Mouse (Mus musculus): ENCODE results near the gene Cyyr1.
A peak's percentile ranks its signal among the peaks of the same experiment; 100 is the strongest.
"Not testable (repeated sequence)": the region's sequence is repeated elsewhere in the genome, so short reads cannot be mapped to it uniquely, and the experiment has no call there.

Gene Cyyr1

DNA sequence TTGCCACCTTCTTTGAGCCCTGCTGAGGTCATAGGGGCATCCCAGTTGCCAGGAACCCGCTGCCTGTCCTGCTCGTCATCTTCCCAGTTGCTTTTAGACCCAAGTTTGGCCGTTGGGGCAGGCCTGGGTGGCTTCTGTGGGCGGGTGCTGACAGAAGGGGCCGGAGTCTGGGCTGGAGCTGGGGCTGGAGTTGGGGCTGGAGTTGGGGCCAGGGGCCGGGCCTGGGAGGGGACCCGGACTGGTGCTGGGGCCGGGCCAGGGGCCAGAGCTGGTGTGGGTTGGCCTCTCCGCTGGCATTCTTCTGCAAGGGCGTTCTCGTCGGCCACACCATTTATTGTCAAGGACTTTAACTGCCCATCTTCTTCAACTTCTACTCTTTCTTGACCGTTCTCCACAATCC, at the start of gene Cyyr1:
Gene Cyyr1, minus strand, starts transcription at position 101 of the 400 bp plus-strand sequence.
- not testable (repeated sequence) for DNase-seq

DNA sequence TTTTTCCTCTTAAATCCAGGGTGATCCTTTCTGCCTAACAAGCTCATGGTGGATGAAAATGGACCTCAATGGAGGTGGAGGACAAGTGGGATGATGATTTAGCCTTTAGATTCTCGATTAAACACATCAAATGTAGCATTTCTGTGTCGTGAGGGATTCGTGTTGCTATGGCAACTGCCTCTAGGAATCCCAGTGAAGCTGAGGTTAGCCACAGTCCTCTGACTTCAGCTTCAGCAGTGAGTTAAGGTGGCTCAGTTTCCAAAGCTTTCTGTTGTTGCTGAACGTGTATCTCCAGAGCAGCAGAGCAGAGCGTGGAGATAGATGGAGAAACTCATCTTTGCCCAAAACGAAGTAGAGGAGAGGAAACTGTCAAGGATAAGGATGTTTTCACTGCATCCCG, 35.6 kb upstream of the Cyyr1 start:
- no peak for DNase-seq

DNA sequence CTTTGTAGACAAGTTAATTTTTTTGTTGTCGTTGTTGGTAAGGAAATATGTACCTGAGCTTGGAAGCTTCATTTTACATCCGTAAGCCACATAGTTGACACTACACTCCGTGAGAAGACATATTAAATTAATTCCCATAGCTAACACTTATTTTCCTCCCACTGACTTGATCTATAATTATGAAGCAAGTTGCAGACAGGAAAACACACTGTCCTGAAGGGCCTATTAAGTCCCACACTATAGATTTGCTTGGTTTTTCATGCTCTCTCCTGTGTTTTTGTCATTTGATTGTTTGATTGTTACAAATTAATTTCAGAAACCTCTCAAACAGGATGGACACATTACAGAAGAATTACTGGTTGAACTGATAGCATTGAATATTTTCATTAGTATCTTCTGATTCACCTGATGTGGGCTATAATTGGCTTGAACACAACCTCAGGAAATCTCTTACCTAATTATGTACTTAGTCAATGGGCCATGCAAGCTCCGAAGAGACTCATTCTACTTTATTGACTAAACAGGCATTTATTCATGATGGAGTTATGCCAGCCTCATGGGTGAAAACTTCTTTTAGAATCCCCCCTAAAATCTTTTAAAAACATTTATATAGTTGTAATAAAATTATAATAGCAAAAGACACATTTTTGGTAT, 34.5 kb upstream of the Cyyr1 start:
- DNase-seq, result no peak

DNA sequence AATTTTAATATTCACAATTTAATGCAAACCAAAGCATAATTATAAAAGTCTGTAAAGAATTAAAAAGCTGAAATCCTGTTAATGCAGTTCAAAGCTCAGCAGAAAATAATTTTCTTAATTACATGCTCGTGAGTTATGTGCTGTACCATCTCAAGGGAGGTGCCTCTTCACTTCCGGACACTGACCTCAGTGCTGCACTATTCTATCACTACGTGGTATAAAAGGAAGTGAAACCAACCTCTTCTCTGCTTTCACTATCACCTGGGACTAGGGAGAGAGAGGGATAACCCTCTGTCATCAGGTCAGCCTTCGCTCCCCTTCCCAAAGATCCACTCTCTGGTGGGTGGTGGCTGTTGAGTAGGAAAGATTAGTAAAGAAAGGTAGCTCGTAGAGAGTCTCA, 13.3 kb upstream of the Cyyr1 start:
- DNase-seq, result no peak

DNA sequence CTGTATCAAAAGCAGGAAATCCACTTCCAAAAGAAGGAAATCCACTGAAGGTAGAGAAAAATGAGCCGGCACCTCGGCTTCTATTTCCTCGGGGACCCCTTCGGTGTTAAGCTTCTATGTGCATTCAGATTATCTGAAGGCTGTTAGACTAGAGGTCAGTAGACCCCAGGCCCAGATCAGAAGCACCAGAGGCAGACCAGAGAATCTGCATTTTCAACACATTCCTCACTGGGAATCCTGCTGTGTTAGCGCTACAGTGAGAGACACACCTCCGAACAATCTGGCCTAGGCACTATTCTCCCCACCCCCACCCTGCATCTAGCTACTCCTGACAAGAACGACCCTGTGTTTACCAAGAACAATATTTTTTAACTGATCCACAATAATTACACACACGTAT, 641 bp upstream of the Cyyr1 start:
- no peak for DNase-seq

DNA sequence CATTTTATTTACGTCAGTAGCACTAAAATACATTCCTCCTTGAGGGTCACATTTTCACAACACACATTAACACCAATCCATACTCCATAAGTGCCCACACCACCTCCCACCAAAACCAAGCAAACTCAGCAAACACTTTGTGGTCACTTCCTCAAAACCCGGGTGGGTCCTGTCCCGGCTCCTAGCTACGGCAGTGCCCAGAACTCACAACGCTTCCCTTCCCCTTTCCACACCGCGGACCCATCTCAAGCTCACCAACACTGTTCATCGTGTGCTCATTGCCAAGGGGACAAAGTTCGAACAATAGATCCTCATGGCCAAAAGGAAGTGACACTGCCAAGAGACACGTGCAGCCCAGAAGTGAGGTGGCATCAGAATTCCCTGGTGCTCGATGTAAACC, 1.2 kb downstream of the Cyyr1 start:
- not testable (repeated sequence) for DNase-seq

DNA sequence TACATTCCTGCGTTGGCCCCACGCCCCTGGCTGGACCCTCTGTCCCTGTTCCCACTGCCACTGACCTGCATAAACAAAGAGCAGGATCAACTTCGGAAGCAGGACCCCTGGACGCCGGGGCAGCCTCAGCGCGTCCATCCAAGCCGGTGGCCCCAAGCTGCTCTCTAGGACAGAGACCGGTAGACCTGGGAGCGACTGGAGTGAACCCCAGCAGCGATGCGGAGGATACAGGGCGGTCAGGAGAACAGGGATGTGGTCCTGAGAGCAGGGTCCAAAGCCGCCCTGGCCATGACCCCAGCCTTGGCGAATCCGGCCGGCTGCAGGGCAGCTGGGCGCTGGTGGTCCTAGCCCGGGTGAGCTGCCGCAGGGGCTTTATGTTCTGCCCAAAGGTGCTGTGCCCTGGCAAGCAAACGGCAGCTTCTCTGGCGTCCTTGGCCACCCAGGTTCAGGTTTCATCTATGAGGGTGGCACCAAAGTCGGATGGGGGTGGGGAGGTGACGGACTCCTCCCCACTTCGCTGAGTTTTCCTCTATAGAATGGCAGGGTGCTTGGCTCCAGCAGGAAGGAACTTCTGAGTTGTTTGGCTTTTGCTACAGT, 3.1 kb downstream of the Cyyr1 start:
- peak; percentile 7 for DNase-seq

DNA sequence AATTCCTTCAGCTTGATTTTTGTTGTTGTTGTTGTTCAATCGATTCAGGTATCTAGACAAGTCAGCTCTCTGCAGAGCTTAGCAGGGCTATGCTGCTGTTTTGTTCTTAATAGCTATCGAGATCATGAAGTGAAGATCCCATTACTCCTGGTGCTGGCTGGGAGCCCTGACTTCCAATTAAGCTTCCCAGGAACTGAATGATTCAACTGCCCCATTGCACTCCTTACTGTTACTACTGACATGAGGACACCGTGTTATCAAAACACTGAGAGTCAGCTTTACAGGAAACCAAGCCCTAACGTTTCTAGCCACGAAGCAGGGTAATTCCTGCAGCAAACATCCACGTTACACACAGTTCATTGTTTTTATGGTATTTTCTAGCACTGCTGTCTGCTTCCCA, 6.7 kb downstream of the Cyyr1 start:
- no peak for DNase-seq

DNA sequence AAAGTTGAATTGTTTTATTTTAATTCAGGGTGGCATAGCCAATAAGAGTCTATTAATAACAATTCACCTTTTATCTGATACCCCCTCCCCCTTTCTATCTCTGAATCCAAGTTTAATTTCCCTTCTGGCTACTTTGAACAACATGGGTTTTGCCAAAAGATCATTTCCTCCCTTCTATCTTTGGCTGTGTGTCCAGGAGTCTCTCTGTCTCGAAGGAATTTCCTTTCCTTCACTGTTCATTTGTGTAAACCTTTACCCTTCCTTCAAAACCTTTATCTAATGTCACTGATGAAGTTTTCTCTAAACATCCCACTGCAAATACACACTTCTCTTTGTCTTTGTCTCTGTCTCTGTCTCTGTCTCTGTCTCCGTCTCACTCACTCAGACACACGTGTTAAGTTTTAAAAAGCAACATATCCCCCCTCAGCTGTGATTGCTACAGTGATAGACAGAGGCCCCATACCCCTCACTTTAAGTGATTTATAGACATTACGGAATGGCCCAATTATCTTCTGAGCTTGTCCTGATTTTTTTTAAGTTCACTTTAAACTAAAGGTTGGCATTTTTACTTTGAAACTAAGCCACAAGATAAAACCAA, 11.4 kb downstream of the Cyyr1 start:
- DNase-seq, result no peak

DNA sequence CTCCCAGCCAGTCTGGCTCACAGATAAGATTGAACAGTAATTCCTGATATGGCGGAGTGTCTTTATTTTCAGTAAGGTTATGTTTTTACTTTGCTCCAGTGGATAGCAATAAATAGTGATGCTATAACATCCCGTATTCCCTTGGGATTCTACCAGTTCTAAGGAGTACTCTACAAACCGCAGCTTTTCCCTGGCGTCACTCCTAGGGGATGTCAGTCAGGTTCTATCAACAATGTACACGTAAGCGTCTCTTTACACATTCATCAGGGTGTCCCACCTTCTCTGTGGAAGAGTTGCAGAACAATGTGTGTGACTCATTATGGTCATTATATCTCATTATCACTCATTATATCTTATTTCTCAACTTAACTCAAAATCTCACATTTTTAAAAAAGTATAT, 12.2 kb downstream of the Cyyr1 start:
- no peak for DNase-seq

DNA sequence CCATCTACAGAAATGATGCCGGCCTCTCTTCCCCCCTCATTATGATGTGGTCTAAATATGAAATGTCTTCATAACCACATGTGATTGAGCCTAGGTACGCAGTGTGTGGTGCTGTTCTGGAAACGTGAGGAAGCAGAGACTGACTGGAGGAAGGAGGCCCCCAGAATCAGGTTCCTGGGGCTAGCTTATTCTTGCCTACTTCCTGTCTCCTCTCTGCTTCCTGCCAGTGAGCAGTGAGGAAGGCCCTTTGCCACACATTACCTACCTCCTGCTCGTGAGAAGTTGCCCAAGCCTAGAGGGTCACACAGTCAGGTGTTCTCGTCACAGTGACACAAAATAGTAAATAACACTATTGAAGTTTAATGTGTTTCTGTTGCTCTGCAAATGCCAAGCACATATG, 14.8 kb downstream of the Cyyr1 start:
- no peak for DNase-seq

DNA sequence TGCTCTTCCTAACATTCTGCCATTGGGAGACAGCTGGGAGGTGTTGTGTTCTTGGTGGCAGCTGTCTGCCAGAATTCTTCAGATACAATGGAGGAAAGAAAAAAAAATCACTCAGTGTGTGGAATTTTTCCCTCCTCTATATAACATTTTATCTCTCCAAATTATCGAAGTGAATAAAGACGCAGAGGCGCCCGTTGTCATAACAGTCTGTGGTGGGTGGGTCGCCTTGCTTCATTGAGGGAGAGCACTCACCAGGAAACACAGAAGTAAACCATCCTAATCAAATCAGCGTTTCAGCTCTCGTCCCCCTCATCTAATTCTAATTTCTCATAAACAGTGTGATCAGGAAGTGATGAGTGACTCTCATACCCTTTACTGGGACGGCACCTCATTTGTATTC, 17.1 kb downstream of the Cyyr1 start:
- no peak for DNase-seq

DNA sequence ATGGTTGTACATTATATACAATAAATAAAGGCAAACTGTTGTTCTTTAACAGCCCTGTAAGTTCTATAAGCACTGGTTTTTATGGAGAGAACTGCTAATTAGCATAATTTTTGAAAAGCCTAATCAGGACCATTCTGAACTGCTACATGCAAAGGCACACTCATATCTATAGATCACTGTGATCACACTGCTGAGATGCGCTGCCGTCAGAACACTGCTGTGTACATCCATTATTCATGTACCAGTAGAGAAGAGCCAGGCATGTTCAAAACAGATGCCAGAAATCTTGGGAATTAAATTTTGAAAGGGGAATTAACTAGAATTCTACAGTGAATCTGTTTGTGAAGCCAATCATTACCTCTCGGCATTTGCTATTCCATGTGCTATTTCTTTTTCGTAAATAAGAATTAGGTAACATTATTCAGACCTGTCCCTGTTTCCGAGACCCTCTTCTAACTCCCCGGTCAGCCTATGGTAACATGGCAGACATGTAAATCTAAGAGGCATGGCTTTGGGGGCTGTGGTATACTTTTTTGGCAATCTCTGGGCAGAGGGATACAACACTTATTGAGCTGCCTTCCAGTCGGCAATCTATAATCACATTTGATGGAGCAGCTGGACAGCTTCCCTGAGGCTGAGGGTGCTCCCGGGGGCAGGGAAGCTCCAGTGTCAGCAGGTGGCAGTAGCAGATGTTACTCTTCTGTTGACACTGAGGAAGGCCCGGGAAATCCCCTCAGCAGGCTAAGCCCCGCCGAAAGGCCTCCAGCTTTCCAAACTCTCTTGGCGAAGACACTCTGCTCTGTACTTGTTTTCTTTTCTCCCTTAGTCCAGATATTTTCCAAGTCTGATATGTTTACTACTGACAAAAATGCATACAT, 25.2 kb downstream of the Cyyr1 start:
- peak; percentile 6 for DNase-seq

DNA sequence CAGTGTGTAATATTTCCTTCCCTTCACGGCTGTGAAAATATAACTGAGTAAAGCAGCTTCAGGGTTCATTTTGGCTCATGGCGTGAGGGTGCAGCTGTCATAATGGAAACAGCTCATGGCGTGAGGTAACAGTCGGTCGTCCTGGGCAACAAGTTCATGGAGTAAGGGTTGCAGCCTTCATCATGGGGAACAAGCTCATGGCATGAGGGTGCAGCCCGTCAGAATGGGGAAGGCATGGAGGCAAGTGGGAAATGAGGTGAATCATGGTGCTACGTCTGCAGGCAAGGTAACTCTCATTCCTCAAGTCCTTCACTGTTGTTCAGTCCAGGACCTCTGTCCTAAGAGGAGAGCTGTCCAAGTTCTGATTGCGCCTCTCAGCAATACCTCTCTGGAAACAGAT, 28.6 kb downstream of the Cyyr1 start:
- DNase-seq, result no peak

DNA sequence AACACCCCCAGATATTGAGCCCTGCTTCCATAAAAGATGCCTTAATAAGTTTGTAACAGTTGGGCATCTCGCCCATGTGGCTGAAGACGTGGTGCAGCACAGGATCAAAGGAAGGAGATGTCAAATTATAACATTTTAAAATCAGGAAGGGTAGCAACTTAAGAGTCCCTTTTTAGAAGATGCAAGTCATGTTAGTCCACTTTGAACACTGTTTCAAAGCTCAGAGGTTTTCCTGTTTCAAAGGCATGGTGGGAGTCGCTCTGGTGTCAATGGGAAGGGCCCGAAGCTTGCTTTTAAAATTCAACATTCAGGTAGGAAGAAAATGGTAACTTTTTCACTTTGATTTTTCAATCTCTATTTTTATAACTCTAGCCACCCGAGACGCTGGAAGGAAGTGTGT, 45.9 kb downstream of the Cyyr1 start:
- DNase-seq, result no peak

DNA sequence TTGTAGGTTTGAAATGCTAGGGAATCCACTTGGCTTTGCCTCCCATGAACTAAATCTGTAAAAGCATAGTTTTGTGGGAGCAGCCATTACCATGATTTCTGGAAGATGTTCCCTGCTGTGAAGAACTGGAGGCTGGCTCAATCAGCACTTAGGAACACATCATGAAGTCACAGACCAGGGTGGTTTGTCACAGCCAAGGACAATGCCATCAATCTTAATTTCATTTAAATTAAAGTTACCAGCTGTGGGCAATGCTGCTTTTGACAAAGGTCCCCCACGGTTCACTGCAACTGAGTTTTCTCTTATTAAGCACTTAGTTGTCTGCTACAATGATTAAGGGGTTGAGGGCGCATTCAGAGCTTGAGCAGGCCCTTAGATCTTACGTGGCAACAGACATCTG, 48.1 kb downstream of the Cyyr1 start:
- no peak for DNase-seq

DNA sequence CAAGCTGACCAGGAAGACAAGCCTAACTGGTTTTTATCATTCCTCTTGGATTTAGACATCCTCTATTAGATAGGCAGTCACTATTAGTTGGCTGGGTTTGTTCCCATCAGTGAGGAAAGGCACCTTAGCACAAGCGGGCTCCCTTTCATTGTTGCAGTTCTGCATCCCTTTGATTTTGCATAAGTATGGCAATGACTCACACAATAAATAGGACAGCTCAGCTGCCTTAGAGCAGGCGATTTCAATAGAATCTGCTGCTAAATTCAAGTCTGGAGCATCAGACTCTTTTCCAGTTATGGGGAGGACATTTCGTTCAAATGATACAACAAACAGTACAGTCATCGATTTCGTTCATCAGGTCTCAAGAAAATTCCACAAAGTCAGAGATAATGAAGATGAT, 49.8 kb downstream of the Cyyr1 start:
- no peak for DNase-seq

DNA sequence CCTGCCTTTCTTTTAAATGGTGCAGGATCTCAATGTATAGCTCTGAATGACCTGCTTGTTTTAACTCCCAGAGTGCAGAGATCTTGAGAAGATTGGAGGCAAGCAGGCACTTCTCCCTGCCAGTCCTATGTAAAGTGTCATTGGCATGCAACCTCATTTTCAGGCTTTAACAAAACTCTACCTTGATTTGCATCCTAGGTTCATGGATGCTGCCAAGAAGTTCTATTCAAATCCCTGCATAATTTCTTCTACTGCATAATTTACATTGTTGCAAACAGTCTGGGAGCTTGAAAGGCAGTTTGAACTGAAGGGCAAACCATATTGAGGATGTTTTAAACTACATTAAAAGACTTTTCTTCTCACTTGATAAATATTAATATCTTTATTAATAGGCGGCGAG, 57.4 kb downstream of the Cyyr1 start:
- DNase-seq, result no peak

DNA sequence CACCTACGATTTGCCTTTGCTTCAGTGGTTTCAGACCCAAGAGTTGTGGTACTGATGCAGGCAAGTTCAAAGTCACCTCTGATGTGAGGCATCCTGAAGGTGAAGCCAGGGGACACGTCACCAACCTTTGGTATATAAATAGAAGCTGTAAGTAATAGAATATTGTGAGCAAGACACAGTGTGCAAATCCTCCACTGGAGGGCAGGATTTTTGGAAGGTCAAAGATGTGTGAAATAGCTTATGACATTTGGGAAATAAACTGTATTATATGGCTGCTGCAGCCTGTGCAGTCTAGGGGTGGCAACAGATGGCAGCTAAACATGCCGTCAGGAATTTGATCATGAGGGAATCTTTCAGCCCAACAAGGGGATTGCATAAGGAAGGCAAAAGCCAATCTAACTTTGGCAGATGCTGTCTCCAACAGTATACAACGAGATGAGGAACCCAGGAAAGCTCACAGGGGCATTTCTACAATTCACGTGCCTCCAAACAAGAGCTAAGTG, 65.0 kb downstream of the Cyyr1 start:
- DNase-seq, result no peak

DNA sequence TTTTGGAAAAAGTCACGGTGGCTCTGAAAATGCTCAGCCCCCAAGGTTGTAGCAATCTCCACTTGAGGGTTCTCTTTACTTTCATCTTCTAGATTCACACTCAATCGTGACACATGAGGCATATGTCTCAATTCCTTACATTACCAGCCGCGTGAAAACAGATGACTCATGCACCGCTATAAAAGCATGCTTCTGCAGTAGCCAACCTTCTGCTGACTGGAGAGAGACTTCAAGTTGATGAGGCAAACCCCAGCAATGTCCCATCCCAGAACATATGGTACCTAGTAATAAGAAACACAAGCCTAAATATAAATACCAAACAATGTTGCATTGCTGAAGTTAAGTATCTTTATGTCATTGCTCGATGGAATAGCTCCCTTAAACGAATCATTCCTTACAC, 65.9 kb downstream of the Cyyr1 start:
- no peak for DNase-seq

DNA sequence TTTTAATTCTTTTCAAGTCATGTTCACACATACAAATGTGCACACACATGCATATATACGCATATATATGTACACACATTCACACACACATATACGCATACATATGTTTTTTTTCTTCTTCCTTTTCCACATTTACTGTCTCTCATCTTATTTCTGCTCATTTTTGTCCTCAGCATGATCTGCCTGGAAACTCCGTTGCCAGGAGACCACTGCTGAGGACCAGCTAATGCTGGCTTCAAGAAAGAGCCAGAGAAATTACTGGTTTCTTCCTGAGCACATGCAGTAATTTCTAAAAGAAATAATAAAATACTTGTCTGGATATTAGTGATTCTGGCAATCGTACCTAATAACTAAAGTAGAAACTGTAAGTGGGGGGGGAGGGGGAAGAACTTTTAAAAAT, 68.6 kb downstream of the Cyyr1 start:
- DNase-seq, result no peak

DNA sequence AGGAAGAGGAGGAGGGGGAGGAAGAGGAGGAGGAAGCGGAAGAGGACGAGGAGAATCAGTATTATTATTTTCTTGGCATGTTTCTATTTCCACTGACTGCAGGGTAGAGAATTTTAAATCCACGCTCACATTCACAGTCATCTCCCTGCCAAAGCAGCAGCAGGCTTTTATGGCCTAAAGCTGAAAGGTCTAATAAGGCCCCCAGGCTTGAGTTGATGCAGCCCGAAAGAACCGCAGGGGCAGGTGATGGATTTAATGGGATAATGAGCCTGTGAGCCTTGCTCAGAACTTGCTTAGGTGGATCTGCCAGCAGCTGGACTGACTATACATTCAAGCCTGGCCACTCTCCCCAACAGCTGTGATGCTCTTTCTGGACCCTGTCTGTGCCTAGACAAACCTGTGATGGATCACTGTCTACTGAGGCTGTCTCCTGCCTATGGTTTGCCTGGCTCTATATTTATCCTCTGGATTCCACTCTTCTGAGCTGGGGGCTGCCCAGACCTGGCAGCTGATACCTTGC, 78.6 kb downstream of the Cyyr1 start:
- DNase-seq, result no peak

DNA sequence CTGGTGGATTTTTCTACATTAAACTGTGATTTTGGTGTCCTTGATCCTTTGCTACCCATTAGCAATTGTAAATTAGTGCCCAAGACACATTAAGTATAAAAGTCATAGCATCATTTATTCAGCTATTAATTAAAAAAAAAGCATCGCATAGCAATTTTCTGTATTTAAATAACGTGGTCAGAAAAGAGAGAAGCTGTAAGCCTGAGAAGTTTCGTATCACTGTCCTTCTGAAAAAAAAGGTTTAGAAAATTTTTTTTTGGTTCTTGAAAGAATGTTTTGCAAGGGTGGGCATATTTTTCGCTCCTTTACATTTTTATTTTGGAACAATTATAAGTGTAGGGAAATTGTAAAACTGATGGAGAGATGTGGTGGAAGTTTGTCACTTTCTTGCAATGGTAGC, 83.1 kb downstream of the Cyyr1 start:
- DNase-seq, result no peak

Measured in right cerebral cortex, postnatal 4 days (tissue).